Mouse (Mus musculus): ENCODE data around the gene Pde8a. TPM values are rescaled to one million over a fixed set of nuclear protein-coding genes. Genes with fewer than 3 reads are reported as not detected.
"Not testable (repeated sequence)": the region's sequence is repeated elsewhere in the genome, so short reads cannot be mapped to it uniquely, and the experiment has no call there.

Pde8a gene
- total and polyA plus RNA-seq, 2 experiments from 2014 or later: 1.1 to 2.7 TPM

- Histone ChIP-seq H3K4me2 (ENCODE audit: low read depth) (no peak overlapping the region), H3K4me3 (ENCODE audit: low read depth, low read length) (no peak overlapping the region), H3K4me1 (ENCODE audit: insufficient read depth) (no peaks in the 10 kb centered on the region), H3K36me3 (ENCODE audit: insufficient read depth) (no peaks in the 10 kb centered on the region), H3K27ac (ENCODE audit: low read depth, low read length) (no peak overlapping the region), H3K9me3 (ENCODE audit: low read length) (no peaks in the 10 kb centered on the region), H3K9ac (no peak overlapping the region), H3K27me3 (ENCODE audit: insufficient read depth, low read length) (no peaks in the 10 kb centered on the region)
- ATAC-seq: no peak
- TF ChIP-seq CTCF (IDR thresholded peaks at IDR 0.05; ENCODE audit: low read depth): no peak
- DNase-seq: no peak
- WGBS: 72% methylated on average over 5 of the region's 5 CpGs
Observed at GRCm38 (mm10) chr7:81179494-81179893, 33.9 kb upstream of the Pde8a start.

- Histone ChIP-seq H3K27me3 (ENCODE audit: insufficient read depth, low read length) (no peaks in the 10 kb centered on the region), H3K4me3 (ENCODE audit: low read depth, low read length) (no peak overlapping the region), H3K4me1 (ENCODE audit: insufficient read depth) (no peaks in the 10 kb centered on the region), H3K36me3 (ENCODE audit: insufficient read depth) (no peaks in the 10 kb centered on the region), H3K27ac (ENCODE audit: low read depth, low read length) (no peak overlapping the region), H3K4me2 (ENCODE audit: low read depth) (no peak overlapping the region), H3K9me3 (ENCODE audit: low read length) (no peaks in the 10 kb centered on the region), H3K9ac (no peak overlapping the region)
- WGBS: 83% methylated on average over 10 of the region's 10 CpGs
- DNase-seq (no peak), ATAC-seq (no peak)
- TF ChIP-seq CTCF (IDR thresholded peaks at IDR 0.05; ENCODE audit: low read depth): no peak
Observed at GRCm38 (mm10) chr7:81182492-81183175, 30.8 kb upstream of the Pde8a start.

GRCm38 (mm10) chr7:81183181-81183580 lies 30.2 kb upstream of the Pde8a start:
- Histone ChIP-seq H3K9ac (no peak overlapping the region), H3K4me3 (ENCODE audit: low read depth, low read length) (no peak overlapping the region), H3K36me3 (ENCODE audit: insufficient read depth) (no peaks in the 10 kb centered on the region), H3K27ac (ENCODE audit: low read depth, low read length) (no peak overlapping the region), H3K27me3 (ENCODE audit: insufficient read depth, low read length) (no peaks in the 10 kb centered on the region), H3K4me1 (ENCODE audit: insufficient read depth) (no peaks in the 10 kb centered on the region), H3K9me3 (ENCODE audit: low read length) (no peaks in the 10 kb centered on the region), H3K4me2 (ENCODE audit: low read depth) (no peak overlapping the region)
- no peak for DNase-seq
- no peak for TF ChIP-seq CTCF (IDR thresholded peaks at IDR 0.05; ENCODE audit: low read depth)
- no peak for ATAC-seq

GRCm38 (mm10) chr7:81184136-81184535 lies 29.3 kb upstream of the Pde8a start:
- H3K9ac ChIP-seq: no peak overlapping the region
- no peak for DNase-seq
- no peak overlapping the region for H3K27ac ChIP-seq (ENCODE audit: low read depth, low read length)
- no peaks in the 10 kb centered on the region for H3K36me3 ChIP-seq (ENCODE audit: insufficient read depth)
- H3K9me3 ChIP-seq (ENCODE audit: low read length): no peaks in the 10 kb centered on the region
- no peak overlapping the region for H3K4me3 ChIP-seq (ENCODE audit: low read depth, low read length)
- ATAC-seq: no peak
- WGBS: 87% methylated on average over 2 of the region's 2 CpGs
- no peaks in the 10 kb centered on the region for H3K27me3 ChIP-seq (ENCODE audit: insufficient read depth, low read length)
- H3K4me1 ChIP-seq (ENCODE audit: insufficient read depth): no peaks in the 10 kb centered on the region
- no peak overlapping the region for H3K4me2 ChIP-seq (ENCODE audit: low read depth)
- TF ChIP-seq CTCF (IDR thresholded peaks at IDR 0.05; ENCODE audit: low read depth): no peak

- no peaks in the 10 kb centered on the region for H3K27me3 ChIP-seq (ENCODE audit: insufficient read depth, low read length)
- ATAC-seq (no peak), DNase-seq (no peak)
- no peak overlapping the region for H3K27ac ChIP-seq (ENCODE audit: low read depth, low read length)
- no peaks in the 10 kb centered on the region for H3K36me3 ChIP-seq (ENCODE audit: insufficient read depth)
- H3K9ac ChIP-seq: no peak overlapping the region
- no peak overlapping the region for H3K4me3 ChIP-seq (ENCODE audit: low read depth, low read length)
- no peak for TF ChIP-seq CTCF (IDR thresholded peaks at IDR 0.05; ENCODE audit: low read depth)
- 89% methylated on average over 1 of the region's 1 CpGs for WGBS
- no peaks in the 10 kb centered on the region for H3K9me3 ChIP-seq (ENCODE audit: low read length)
- H3K4me1 ChIP-seq (ENCODE audit: insufficient read depth): no peaks in the 10 kb centered on the region
- no peak overlapping the region for H3K4me2 ChIP-seq (ENCODE audit: low read depth)
Observed at GRCm38 (mm10) chr7:81184651-81185050, 28.7 kb upstream of the Pde8a start.

- not testable (repeated sequence) for H3K4me1 ChIP-seq (ENCODE audit: insufficient read depth); ATAC-seq; H3K4me2 ChIP-seq (ENCODE audit: low read depth); H3K4me3 ChIP-seq (ENCODE audit: low read depth, low read length); H3K36me3 ChIP-seq (ENCODE audit: insufficient read depth); H3K9ac ChIP-seq; H3K27me3 ChIP-seq (ENCODE audit: insufficient read depth, low read length); H3K9me3 ChIP-seq (ENCODE audit: low read length); DNase-seq; H3K27ac ChIP-seq (ENCODE audit: low read depth, low read length)
Observed at GRCm38 (mm10) chr7:81186036-81186435, 27.4 kb upstream of the Pde8a start.

GRCm38 (mm10) chr7:81189180-81189579 lies 24.2 kb upstream of the Pde8a start:
- 84% methylated on average over 9 of the region's 9 CpGs for WGBS
- Histone ChIP-seq H3K9ac (no peak overlapping the region), H3K9me3 (ENCODE audit: low read length) (no peaks in the 10 kb centered on the region), H3K4me1 (ENCODE audit: insufficient read depth) (no peaks in the 10 kb centered on the region), H3K36me3 (ENCODE audit: insufficient read depth) (no peaks in the 10 kb centered on the region), H3K27ac (ENCODE audit: low read depth, low read length) (no peak overlapping the region), H3K27me3 (ENCODE audit: insufficient read depth, low read length) (no peaks in the 10 kb centered on the region), H3K4me3 (ENCODE audit: low read depth, low read length) (no peak overlapping the region), H3K4me2 (ENCODE audit: low read depth) (no peak overlapping the region)
- DNase-seq (no peak), ATAC-seq (no peak)
- no peak for TF ChIP-seq CTCF (IDR thresholded peaks at IDR 0.05; ENCODE audit: low read depth)

Data from forebrain, postnatal 0 days (tissue).